Mouse (Mus musculus): ENCODE measurements around the gene Ablim1. TPM values are rescaled to one million over a fixed set of nuclear protein-coding genes. Genes with fewer than 3 reads are reported as not detected.

Ablim1 gene
- polyA plus RNA-seq, 1 experiment from 2014 or later: 37.9 TPM

DNA sequence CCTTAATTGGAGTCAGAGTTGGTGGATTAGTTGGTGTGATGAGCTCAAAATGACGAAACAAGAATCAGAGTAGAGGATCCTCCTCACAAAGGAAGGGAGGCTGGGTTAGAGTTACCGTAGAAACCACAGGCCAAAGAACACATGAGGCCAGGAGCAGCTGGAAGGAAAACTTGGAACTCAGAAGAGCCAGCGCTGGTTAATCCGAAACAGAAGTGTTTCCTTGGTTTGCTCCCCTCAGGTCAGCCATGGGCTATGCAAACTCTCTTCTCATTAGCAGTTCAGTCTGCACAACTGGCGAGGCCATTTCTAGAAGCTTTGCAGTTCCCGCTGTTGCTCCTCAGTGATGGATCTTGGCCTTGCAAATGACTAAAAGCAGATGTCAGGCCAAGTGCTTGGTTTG lies 208.2 kb downstream of the Ablim1 start:
- Histone ChIP-seq H3K9me3 (no peaks in the 10 kb centered on the region), H3K9ac (no peak overlapping the region), H3K4me1 (replicated peaks) (peaks cover 6% of the 10 kb centered on the region; the same call in 1 of the 2 replicates), H3K4me3 (no peak overlapping the region), H3K4me2 (no peak overlapping the region), H3K36me3 (no peaks in the 10 kb centered on the region), H3K27ac (no peak overlapping the region), H3K27me3 (no peaks in the 10 kb centered on the region)
- ATAC-seq (ENCODE audit: low FRiP score): no peak
- WGBS: 84% methylated on average over 6 of the region's 6 CpGs

GRCm38 (mm10) chr19:57106031-57106430 lies 208.7 kb downstream of the Ablim1 start:
- ATAC-seq (ENCODE audit: low FRiP score): no peak
- WGBS: 98% methylated on average over 3 of the region's 3 CpGs
- no peak overlapping the region for H3K4me2 ChIP-seq

GRCm38 (mm10) chr19:57105156-57105555 lies 209.6 kb downstream of the Ablim1 start:
- 70% methylated on average over 6 of the region's 6 CpGs for WGBS
- Histone ChIP-seq H3K36me3 (no peaks in the 10 kb centered on the region), H3K4me2 (no peak overlapping the region), H3K9me3 (no peaks in the 10 kb centered on the region), H3K27ac (no peak overlapping the region), H3K4me1 (replicated peaks) (peaks cover 6% of the 10 kb centered on the region; the same call in 1 of the 2 replicates), H3K27me3 (no peaks in the 10 kb centered on the region), H3K4me3 (no peak overlapping the region), H3K9ac (no peak overlapping the region)
- no peak for ATAC-seq (ENCODE audit: low FRiP score)

More at GRCm38 (mm10) chr19:57106031-57106430, 208.7 kb downstream of the Ablim1 start:
- H3K36me3 ChIP-seq: no peaks in the 10 kb centered on the region
- peaks cover 6% of the 10 kb centered on the region; the same call in 1 of the 2 replicates for H3K4me1 ChIP-seq (replicated peaks)
- H3K4me3 ChIP-seq: no peak overlapping the region
- H3K9me3 ChIP-seq: no peaks in the 10 kb centered on the region
- H3K9ac ChIP-seq: no peak overlapping the region
- H3K27me3 ChIP-seq: no peaks in the 10 kb centered on the region
- H3K27ac ChIP-seq: no peak overlapping the region

- H3K4me2 ChIP-seq: no peak overlapping the region
- no peak overlapping the region for H3K9ac ChIP-seq
- no peaks in the 10 kb centered on the region for H3K9me3 ChIP-seq
- H3K27me3 ChIP-seq: no peaks in the 10 kb centered on the region
- no peak for ATAC-seq (ENCODE audit: low FRiP score)
- WGBS: 75% methylated on average over 5 of the region's 5 CpGs
- no peaks in the 10 kb centered on the region for H3K36me3 ChIP-seq
- H3K27ac ChIP-seq: peak overlapping the region; percentile 64; the same call in 1 of the 2 replicates
- H3K4me1 ChIP-seq (replicated peaks): peaks cover 6% of the 10 kb centered on the region; the same call in 1 of the 2 replicates
- no peak overlapping the region for H3K4me3 ChIP-seq
Observed at GRCm38 (mm10) chr19:57104171-57104748, 210.5 kb downstream of the Ablim1 start.

DNA sequence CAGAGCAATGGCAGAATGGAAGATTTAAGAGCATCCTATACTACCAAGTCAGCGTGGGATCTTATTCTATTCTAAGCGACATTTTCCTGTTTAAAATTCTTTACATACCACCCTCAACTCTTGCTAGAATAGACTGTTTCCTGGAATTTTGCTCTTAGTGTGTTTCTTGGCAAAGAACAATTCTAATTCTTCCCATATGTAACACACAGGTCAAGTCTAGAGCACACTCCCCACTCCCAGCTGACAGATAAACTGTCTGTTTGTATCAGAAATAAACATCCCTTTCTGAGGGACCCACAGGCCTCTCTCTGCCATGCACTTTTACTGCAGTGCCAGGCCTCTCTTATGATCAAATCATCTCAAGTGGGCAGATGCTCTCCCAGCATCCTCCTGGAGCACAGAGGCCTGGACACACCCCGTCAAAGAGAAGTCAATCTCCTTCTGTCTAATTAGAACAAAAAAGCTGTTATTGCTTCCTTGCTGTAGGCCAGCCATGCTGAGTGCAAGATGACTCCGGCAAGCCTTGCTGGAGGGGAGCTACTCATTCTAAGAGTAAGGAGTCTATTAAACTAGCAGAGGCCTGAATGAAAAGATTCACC lies 211.3 kb downstream of the Ablim1 start:
- WGBS: 78% methylated on average over 4 of the region's 4 CpGs
- Histone ChIP-seq H3K27ac (no peak overlapping the region), H3K9me3 (no peaks in the 10 kb centered on the region), H3K4me2 (no peak overlapping the region), H3K4me1 (replicated peaks) (peaks cover 6% of the 10 kb centered on the region; the same call in 1 of the 2 replicates), H3K4me3 (no peak overlapping the region), H3K9ac (no peak overlapping the region), H3K27me3 (no peaks in the 10 kb centered on the region), H3K36me3 (no peaks in the 10 kb centered on the region)
- no peak for ATAC-seq (ENCODE audit: low FRiP score)

- Histone ChIP-seq H3K36me3 (no peaks in the 10 kb centered on the region), H3K9me3 (no peaks in the 10 kb centered on the region), H3K4me2 (no peak overlapping the region), H3K9ac (no peak overlapping the region), H3K27ac (no peak overlapping the region), H3K27me3 (no peaks in the 10 kb centered on the region), H3K4me1 (replicated peaks) (peaks cover 6% of the 10 kb centered on the region; the same call in 1 of the 2 replicates), H3K4me3 (no peak overlapping the region)
- WGBS: 92% methylated on average over 7 of the region's 7 CpGs
- no peak for ATAC-seq (ENCODE audit: low FRiP score)
Observed at GRCm38 (mm10) chr19:57101986-57102385, 212.7 kb downstream of the Ablim1 start.

- ATAC-seq (ENCODE audit: low FRiP score): no peak
- H3K9me3 ChIP-seq: no peaks in the 10 kb centered on the region
- 94% methylated on average over 11 of the region's 11 CpGs for WGBS
- H3K4me3 ChIP-seq: no peak overlapping the region
- no peak overlapping the region for H3K27ac ChIP-seq
- no peaks in the 10 kb centered on the region for H3K36me3 ChIP-seq
- H3K9ac ChIP-seq: no peak overlapping the region
- H3K27me3 ChIP-seq: no peaks in the 10 kb centered on the region
- H3K4me2 ChIP-seq: no peak overlapping the region
- H3K4me1 ChIP-seq (replicated peaks): no peaks in the 10 kb centered on the region; the same call in 1 of the 2 replicates
Observed at GRCm38 (mm10) chr19:57100753-57101446, 213.8 kb downstream of the Ablim1 start.

- no peak for ATAC-seq (ENCODE audit: low FRiP score)
- 90% methylated on average over 9 of the region's 9 CpGs for WGBS
- H3K27ac ChIP-seq: 0 out of 2 replicates have a peak overlapping the region, but pooled peaks have one; percentile 20
Observed at GRCm38 (mm10) chr19:57099986-57100385, 214.7 kb downstream of the Ablim1 start.

GRCm38 (mm10) chr19:57099094-57099357 lies 215.7 kb downstream of the Ablim1 start:
- H3K27me3 ChIP-seq: no peaks in the 10 kb centered on the region
- H3K4me2 ChIP-seq: no peak overlapping the region
- H3K4me1 ChIP-seq (replicated peaks): no peaks in the 10 kb centered on the region; the same call in 1 of the 2 replicates
- H3K9me3 ChIP-seq: no peaks in the 10 kb centered on the region
- no peak for ATAC-seq (ENCODE audit: low FRiP score)
- no peaks in the 10 kb centered on the region for H3K36me3 ChIP-seq
- no peak overlapping the region for H3K4me3 ChIP-seq
- WGBS: 88% methylated on average over 4 of the region's 4 CpGs
- no peak overlapping the region for H3K9ac ChIP-seq
- H3K27ac ChIP-seq: 0 out of 2 replicates have a peak overlapping the region, but pooled peaks have one; percentile 26

More at GRCm38 (mm10) chr19:57099986-57100385, 214.7 kb downstream of the Ablim1 start:
- no peak overlapping the region for H3K9ac ChIP-seq
- H3K4me2 ChIP-seq: no peak overlapping the region
- no peaks in the 10 kb centered on the region for H3K9me3 ChIP-seq
- H3K4me1 ChIP-seq (replicated peaks): no peaks in the 10 kb centered on the region; the same call in 1 of the 2 replicates
- no peaks in the 10 kb centered on the region for H3K27me3 ChIP-seq
- no peak overlapping the region for H3K4me3 ChIP-seq
- H3K36me3 ChIP-seq: no peaks in the 10 kb centered on the region

- H3K4me1 ChIP-seq (replicated peaks): no peaks in the 10 kb centered on the region; the same call in 1 of the 2 replicates
- no peaks in the 10 kb centered on the region for H3K27me3 ChIP-seq
- H3K9me3 ChIP-seq: no peaks in the 10 kb centered on the region
- ATAC-seq (ENCODE audit: low FRiP score): no peak
- 73% methylated on average over 14 of the region's 14 CpGs for whole genome bisulfite sequencing
- peak overlapping the region; percentile 36; the same call in 1 of the 2 replicates for H3K27ac ChIP-seq
- H3K9ac ChIP-seq: no peak overlapping the region
- no peak overlapping the region for H3K4me2 ChIP-seq
- H3K36me3 ChIP-seq: no peaks in the 10 kb centered on the region
- no peak overlapping the region for H3K4me3 ChIP-seq
Observed at GRCm38 (mm10) chr19:57098241-57099093, 216.3 kb downstream of the Ablim1 start.

DNA sequence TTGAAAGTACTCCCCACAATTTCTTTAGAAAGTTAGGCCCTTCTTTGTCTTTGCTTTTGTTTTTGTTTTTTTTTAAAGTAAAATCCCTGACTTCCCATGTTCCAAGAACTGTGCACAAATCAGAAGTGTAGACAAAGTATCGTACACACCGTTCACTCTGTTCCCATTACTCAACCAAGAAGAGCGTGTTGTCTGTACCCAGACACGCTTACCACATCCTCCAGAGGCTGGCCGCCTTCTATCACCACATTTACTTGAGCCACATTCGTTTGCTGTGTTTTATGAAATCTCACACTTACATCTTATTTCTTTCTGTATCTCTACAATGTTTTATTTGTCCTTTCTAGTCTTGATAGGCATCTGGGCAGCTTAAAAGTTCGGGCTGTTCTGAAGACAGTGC lies 219.4 kb downstream of the Ablim1 start:
- Histone ChIP-seq H3K4me2 (no peak overlapping the region), H3K9me3 (no peaks in the 10 kb centered on the region), H3K27me3 (no peaks in the 10 kb centered on the region), H3K4me3 (no peak overlapping the region), H3K9ac (no peak overlapping the region), H3K36me3 (no peaks in the 10 kb centered on the region), H3K27ac (no peak overlapping the region), H3K4me1 (replicated peaks) (no peaks in the 10 kb centered on the region; the same call in 1 of the 2 replicates)
- 90% methylated on average over 7 of the region's 7 CpGs for WGBS
- no peak for ATAC-seq (ENCODE audit: low FRiP score)

DNA sequence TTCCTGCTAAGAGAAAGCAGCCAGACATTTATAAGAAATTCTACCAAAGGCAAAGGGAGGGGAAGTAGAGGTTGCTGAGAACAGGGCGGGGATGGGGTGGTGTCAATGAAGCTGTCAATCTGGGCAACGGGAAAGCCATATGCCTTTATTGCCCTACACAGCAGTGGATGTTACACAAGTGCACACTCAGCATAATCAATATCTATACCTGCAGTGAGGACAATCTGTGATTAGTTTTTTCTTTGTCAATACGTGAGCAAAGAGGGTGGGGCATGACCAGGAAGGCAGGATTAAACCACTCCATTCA lies 221.1 kb downstream of the Ablim1 start:
- ATAC-seq (ENCODE audit: low FRiP score): no peak
- WGBS: 80% methylated on average over 3 of the region's 3 CpGs
- no peak overlapping the region for H3K27ac ChIP-seq
- H3K4me3 ChIP-seq: no peak overlapping the region
- no peak overlapping the region for H3K9ac ChIP-seq
- no peaks in the 10 kb centered on the region; the same call in 1 of the 2 replicates for H3K4me1 ChIP-seq (replicated peaks)
- H3K27me3 ChIP-seq: no peaks in the 10 kb centered on the region
- no peaks in the 10 kb centered on the region for H3K36me3 ChIP-seq
- no peak overlapping the region for H3K4me2 ChIP-seq
- no peaks in the 10 kb centered on the region for H3K9me3 ChIP-seq

Measured in hindbrain, embryonic 13.5 days (tissue).